In genomic region chr4:46716361-46716760, GRCm38 (mm10) we compare ENCODE assay signal across 26 mouse cellular contexts.
A peak's percentile ranks its signal among the peaks of the same experiment; 100 is the strongest.
DNase-seq lines count a peak whose midpoint lies in the region; ATAC-seq and TF ChIP-seq lines count a peak whose summit lies in the region.
"Had no signal": no experiment of that assay in that cellular context is flagged by ENCODE, and none has a peak within 500 bp of the region (broad histone marks: within the 10 kb centered on the region; RNA-seq: fewer than 3 reads in every experiment).

No protein-coding gene starts in this region.

- H3K4me1 ChIP-seq in forebrain, embryonic 11.5 days (replicated peaks; ENCODE audit: control insufficient read depth, insufficient read depth, low read length), result no peaks in the 10 kb centered on the region; the same call in 1 of the 2 replicates
- H3K4me1 ChIP-seq in forebrain, embryonic 16.5 days (replicated peaks; ENCODE audit: control insufficient read depth, insufficient read depth, low read length), result peaks cover 6% of the 10 kb centered on the region
- peaks cover 53% of the 10 kb centered on the region for H3K4me1 ChIP-seq in midbrain, embryonic 10.5 days
- H3K4me1 ChIP-seq in midbrain, embryonic 16.5 days (ENCODE audit: control insufficient read depth, insufficient read depth, low read length), result peaks cover 18% of the 10 kb centered on the region
- H3K4me1 ChIP-seq: neural tube, embryonic 13.5 days had no signal

- no peak overlapping the region for H3K4me2 ChIP-seq in forebrain, embryonic 11.5 days (ENCODE audit: low read depth, low read length, severe bottlenecking)
- H3K4me2 ChIP-seq in forebrain, embryonic 16.5 days (ENCODE audit: low read length), result no peak overlapping the region
- no peak overlapping the region for H3K4me2 ChIP-seq in midbrain, embryonic 16.5 days (ENCODE audit: low read length)
- H3K4me2 ChIP-seq: heart, embryonic 13.5 days; hindbrain, embryonic 13.5 days; liver, embryonic 13.5 days; lung, embryonic 14.5 days; neural tube, embryonic 13.5 days had no signal

- no peak for TF ChIP-seq CTCF in brain, embryonic 14.5 days (IDR thresholded peaks at IDR 0.05; ENCODE audit: borderline replicate concordance, extremely low read depth, insufficient read depth, insufficient read length)

- no peak for TF ChIP-seq POLR2A in brain, embryonic 14.5 days (IDR thresholded peaks at IDR 0.05; ENCODE audit: borderline replicate concordance, extremely low read depth, insufficient read depth, insufficient read length, poor library complexity, severe bottlenecking)

- H3K4me3 ChIP-seq in forebrain, embryonic 11.5 days (ENCODE audit: low read depth, low read length), result no peak overlapping the region
- H3K4me3 ChIP-seq in forebrain, embryonic 16.5 days (replicated peaks; ENCODE audit: low read length), result no peak overlapping the region
- H3K4me3 ChIP-seq in midbrain, embryonic 10.5 days, result peak overlapping the region; percentile 27; the same call in 1 of the 2 replicates
- H3K4me3 ChIP-seq in midbrain, embryonic 16.5 days (ENCODE audit: low read depth, low read length), result no peak overlapping the region
- H3K4me3 ChIP-seq: heart, adult 2 months; heart, embryonic 13.5 days; hindbrain, embryonic 13.5 days; left cerebral cortex, adult 2 months; liver, embryonic 13.5 days; megakaryocyte, embryonic 14.5 days; neural tube, embryonic 13.5 days had no signal

- WGBS in forebrain, embryonic 11.5 days, result 0% methylated on average over 1 of the region's 1 CpGs
- WGBS in forebrain, embryonic 16.5 days, result 0% methylated on average over 1 of the region's 1 CpGs
- WGBS in midbrain, embryonic 10.5 days, result 7% methylated on average over 1 of the region's 1 CpGs
- 0% methylated on average over 1 of the region's 1 CpGs for WGBS in midbrain, embryonic 16.5 days

- H3K36me3 ChIP-seq in forebrain, embryonic 11.5 days (ENCODE audit: control insufficient read depth, insufficient read depth, low read length), result no peaks in the 10 kb centered on the region
- no peaks in the 10 kb centered on the region for H3K36me3 ChIP-seq in forebrain, embryonic 16.5 days (ENCODE audit: control insufficient read depth, insufficient read depth)
- H3K36me3 ChIP-seq in midbrain, embryonic 10.5 days, result no peaks in the 10 kb centered on the region
- H3K36me3 ChIP-seq in midbrain, embryonic 16.5 days (ENCODE audit: control insufficient read depth, insufficient read depth, low read length), result no peaks in the 10 kb centered on the region
- H3K36me3 ChIP-seq: heart, embryonic 13.5 days; liver, embryonic 13.5 days had no signal

- no peak for DNase-seq in forebrain, embryonic 11.5 days (ENCODE audit: low spot score)
- DNase-seq in brain, embryonic 14.5 days (ENCODE audit: low read depth), result peak; percentile 50
- peak; percentile 69 for DNase-seq in midbrain, embryonic 10.5 days (ENCODE audit: low spot score)
- no peak for DNase-seq in cerebellum, postnatal 25 days
- DNase-seq in retina, postnatal 1 day, result no peak
- DNase-seq: adrenal gland, postnatal 36 days; cerebellum, adult 11-12 months; cerebellum, postnatal 10 days; gastrocnemius, postnatal 25 days; heart, adult 2 months; heart, postnatal 14 days; kidney, adult 18-20 months; kidney, postnatal 4 days; liver, embryonic 13.5 days; lung, embryonic 14.5 days; thymus, adult 18-20 months; thymus, postnatal 36 days had no signal

- H3K27ac ChIP-seq in forebrain, embryonic 11.5 days (ENCODE audit: low read depth, low read length), result no peak overlapping the region
- no peak overlapping the region for H3K27ac ChIP-seq in forebrain, embryonic 16.5 days (ENCODE audit: low read length)
- peak overlapping the region; percentile 67 for H3K27ac ChIP-seq in midbrain, embryonic 10.5 days (replicated peaks)
- no peak overlapping the region for H3K27ac ChIP-seq in midbrain, embryonic 16.5 days (ENCODE audit: low read length)
- H3K27ac ChIP-seq: heart, adult 2 months; heart, embryonic 13.5 days; hindbrain, embryonic 13.5 days; liver, embryonic 13.5 days; neural tube, embryonic 13.5 days had no signal

- H3K9ac ChIP-seq in forebrain, embryonic 11.5 days (ENCODE audit: low read length), result no peak overlapping the region
- H3K9ac ChIP-seq in forebrain, embryonic 16.5 days (replicated peaks; ENCODE audit: low read depth, low read length), result no peak overlapping the region
- no peak overlapping the region for H3K9ac ChIP-seq in midbrain, embryonic 16.5 days (ENCODE audit: low read depth, low read length)
- H3K9ac ChIP-seq: heart, embryonic 13.5 days; hindbrain, embryonic 13.5 days; liver, embryonic 13.5 days; lung, embryonic 14.5 days; neural tube, embryonic 13.5 days had no signal

- no peaks in the 10 kb centered on the region for H3K9me3 ChIP-seq in forebrain, embryonic 11.5 days (ENCODE audit: control insufficient read depth, low read length)
- H3K9me3 ChIP-seq in forebrain, embryonic 16.5 days (ENCODE audit: control insufficient read depth, low read length), result no peaks in the 10 kb centered on the region
- no peaks in the 10 kb centered on the region for H3K9me3 ChIP-seq in midbrain, embryonic 10.5 days (replicated peaks)
- no peaks in the 10 kb centered on the region for H3K9me3 ChIP-seq in midbrain, embryonic 16.5 days (replicated peaks; ENCODE audit: control insufficient read depth, low read length, poor library complexity, severe bottlenecking)
- H3K9me3 ChIP-seq: heart, embryonic 13.5 days; hindbrain, embryonic 13.5 days; liver, embryonic 13.5 days; megakaryocyte, embryonic 14.5 days; neural tube, embryonic 13.5 days had no signal

- 0 out of 2 replicates have a peak, but pooled peaks have one; percentile 51 for ATAC-seq in forebrain, embryonic 11.5 days (replicated peaks; ENCODE audit: low FRiP score)
- ATAC-seq in forebrain, embryonic 16.5 days, result no peak
- ATAC-seq in midbrain, embryonic 16.5 days, result peak; percentile 50; the same call in 1 of the 2 replicates
- ATAC-seq: CD4-positive, CD25-positive, alpha-beta regulatory T cell, adult 4 months; inflammation-experienced regulatory T-cells, adult 6 months had no signal

- H3K27me3 ChIP-seq in forebrain, embryonic 11.5 days (ENCODE audit: control insufficient read depth, insufficient read depth, low read length), result no peaks in the 10 kb centered on the region
- no peaks in the 10 kb centered on the region for H3K27me3 ChIP-seq in forebrain, embryonic 16.5 days (replicated peaks; ENCODE audit: control insufficient read depth, insufficient read depth, low read length)
- no peaks in the 10 kb centered on the region for H3K27me3 ChIP-seq in midbrain, embryonic 10.5 days (ENCODE audit: low read depth, poor library complexity, severe bottlenecking)
- H3K27me3 ChIP-seq in midbrain, embryonic 16.5 days (ENCODE audit: control insufficient read depth, insufficient read depth, low read depth, low read length), result no peaks in the 10 kb centered on the region
- H3K27me3 ChIP-seq: neural tube, embryonic 13.5 days had no signal

Comparison
In these comparisons a context has a peak if more than half of its experiments do, and no peak if none do; other contexts are left out.
1. DNase-seq: peak in brain, embryonic 14.5 days (single experiment) and midbrain, embryonic 10.5 days (single experiment); none in forebrain, embryonic 11.5 days (single experiment), cerebellum, postnatal 25 days (0 of 2) and retina, postnatal 1 day (single experiment).